Comparison of ENCODE assay signal across 9 mouse cellular contexts in the genomic region with DNA sequence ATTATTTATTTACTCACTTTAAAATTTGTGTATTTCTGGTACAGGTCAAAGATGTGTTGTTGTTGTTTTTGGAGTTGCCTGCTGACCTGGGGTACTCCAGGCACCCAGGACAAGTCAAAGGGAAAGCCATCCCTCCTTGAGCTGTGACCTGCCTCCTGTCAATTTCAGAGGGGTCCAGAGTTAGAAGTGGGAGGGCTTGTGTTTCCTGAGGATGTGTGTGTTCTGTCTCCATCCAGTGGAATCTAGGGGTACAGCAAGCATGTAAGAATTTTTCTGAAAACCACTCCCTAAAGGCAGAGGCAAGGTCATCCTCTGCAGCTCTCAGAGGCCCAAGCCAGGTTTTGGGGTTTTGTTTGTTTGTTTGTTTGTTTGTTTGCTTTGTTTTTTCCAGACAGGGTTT. TPM values are rescaled to one million over a fixed set of nuclear protein-coding genes. Genes with fewer than 3 reads are reported as not detected.
DNase-seq lines count a peak whose midpoint lies in the region; ATAC-seq and TF ChIP-seq lines count a peak whose summit lies in the region.
"Had no signal": no experiment of that assay in that cellular context is flagged by ENCODE, and none has a peak within 500 bp of the region (broad histone marks: within the 10 kb centered on the region; RNA-seq: fewer than 3 reads in every experiment).

No protein-coding gene starts in this region.

- no peak for DNase-seq in kidney, adult 2 months
- no peak for DNase-seq in kidney, adult 18-20 months
- DNase-seq in CD4-positive helper T cell, adult 2 months (ENCODE audit: low read depth, low spot score), result peak; percentile 41
- DNase-seq in T-cell, adult 2 months (ENCODE audit: low spot score), result peak; percentile 22
- peak; percentile 55 for DNase-seq in induced T-regulatory cell, adult 2 months (ENCODE audit: low read depth)
- DNase-seq in ovary, postnatal 36 days (ENCODE audit: low spot score), result no peak
- DNase-seq in ovary, postnatal 14 days (ENCODE audit: low spot score), result no peak

- H3K4me3 ChIP-seq in kidney, adult 2 months (ENCODE audit: insufficient read depth, low read depth, low read length), result no peak overlapping the region
- H3K4me3 ChIP-seq in stomach, embryonic 14.5 days (ENCODE audit: low read depth, low read length), result no peak overlapping the region
- H3K4me3 ChIP-seq: embryonic facial prominence, embryonic 13.5 days had no signal

- peak; percentile 52 for TF ChIP-seq CTCF in kidney, adult 2 months (conservative IDR thresholded peaks at IDR 0.05; ENCODE audit: insufficient read depth, insufficient read length, low read depth, low read length)

- H3K36me3 ChIP-seq in kidney, adult 2 months (ENCODE audit: control insufficient read depth, insufficient read depth, low read length), result no peaks in the 10 kb centered on the region
- peaks cover 25% of the 10 kb centered on the region for H3K36me3 ChIP-seq in stomach, embryonic 14.5 days (ENCODE audit: control insufficient read depth, insufficient read depth, low read length)

- no peak overlapping the region for H3K9ac ChIP-seq in stomach, embryonic 14.5 days (replicated peaks; ENCODE audit: low read depth, low read length)
- H3K9ac ChIP-seq: embryonic facial prominence, embryonic 13.5 days had no signal

- H3K4me1 ChIP-seq in kidney, adult 2 months (ENCODE audit: control insufficient read depth, insufficient read depth, low read length), result no peaks in the 10 kb centered on the region
- H3K4me1 ChIP-seq in stomach, embryonic 14.5 days (ENCODE audit: control insufficient read depth, insufficient read depth, low read length), result no peaks in the 10 kb centered on the region
- H3K4me1 ChIP-seq: embryonic facial prominence, embryonic 13.5 days had no signal

- no peaks in the 10 kb centered on the region for H3K9me3 ChIP-seq in stomach, embryonic 14.5 days (ENCODE audit: control insufficient read depth, low read depth, low read length)
- H3K9me3 ChIP-seq: embryonic facial prominence, embryonic 13.5 days had no signal

- peak; percentile 17; the same call in 1 of the 2 replicates for ATAC-seq in stomach, embryonic 14.5 days (ENCODE audit: insufficient number of reproducible peaks, insufficient read depth, low FRiP score, low read depth)

- H3K27me3 ChIP-seq in kidney, adult 2 months (replicated peaks; ENCODE audit: control insufficient read depth, insufficient read depth, low read length), result no peaks in the 10 kb centered on the region
- H3K27me3 ChIP-seq in stomach, embryonic 14.5 days (ENCODE audit: control insufficient read depth, insufficient read depth, low read length), result no peaks in the 10 kb centered on the region
- H3K27me3 ChIP-seq: embryonic facial prominence, embryonic 13.5 days had no signal

- H3K4me2 ChIP-seq in stomach, embryonic 14.5 days (replicated peaks; ENCODE audit: low read depth, low read length), result no peak overlapping the region
- H3K4me2 ChIP-seq: embryonic facial prominence, embryonic 13.5 days had no signal

- no peak overlapping the region for H3K27ac ChIP-seq in kidney, adult 2 months (ENCODE audit: insufficient read depth, low read depth, low read length)
- no peak overlapping the region for H3K27ac ChIP-seq in stomach, embryonic 14.5 days (ENCODE audit: low read length)
- H3K27ac ChIP-seq: embryonic facial prominence, embryonic 13.5 days had no signal

- no peak for TF ChIP-seq POLR2A in kidney, adult 2 months (IDR thresholded peaks at IDR 0.05; ENCODE audit: low read depth, low read length)

RNA-seq across cellular contexts. Expression of gene Ppif, which starts 8.0 kb away (rescaled TPM):
- polyA plus RNA-seq in kidney, adult 2 months (2012; rRNA removed), result 164 and 168 TPM in 2 replicates
- 48.1 and 48.3 TPM in 2 replicates for polyA plus RNA-seq in stomach, embryonic 14.5 days (2014; fragmentation: Nextera tagmentation; extraction: Ambion mirVana)

Comparison
In these comparisons a context has a peak if more than half of its experiments do, and no peak if none do; other contexts are left out.
1. DNase-seq: peak in CD4-positive helper T cell, adult 2 months (single experiment), T-cell, adult 2 months (single experiment) and induced T-regulatory cell, adult 2 months (single experiment); none in kidney, adult 2 months (single experiment), kidney, adult 18-20 months (single experiment), ovary, postnatal 36 days (single experiment) and ovary, postnatal 14 days (single experiment).